Mouse (Mus musculus) heart, postnatal 4 days (tissue): Measurements from ENCODE around the gene Apba2. TPM values are rescaled to one million over a fixed set of nuclear protein-coding genes. Genes with fewer than 3 reads are reported as not detected.

Experiments used
- DNase-seq: peaks from one replicate; pipeline ENCODE4 v3.0.0; 2021
- total RNA-seq, 2 experiments: library from RNA; stranded (reverse); gene quantifications; 2 replicates each; pipeline ENCODE4 v1.2.3; 2021

The Apba2 gene
- total RNA-seq, 2 experiments from 2014 or later = 0.23 to 0.31 TPM

DNA sequence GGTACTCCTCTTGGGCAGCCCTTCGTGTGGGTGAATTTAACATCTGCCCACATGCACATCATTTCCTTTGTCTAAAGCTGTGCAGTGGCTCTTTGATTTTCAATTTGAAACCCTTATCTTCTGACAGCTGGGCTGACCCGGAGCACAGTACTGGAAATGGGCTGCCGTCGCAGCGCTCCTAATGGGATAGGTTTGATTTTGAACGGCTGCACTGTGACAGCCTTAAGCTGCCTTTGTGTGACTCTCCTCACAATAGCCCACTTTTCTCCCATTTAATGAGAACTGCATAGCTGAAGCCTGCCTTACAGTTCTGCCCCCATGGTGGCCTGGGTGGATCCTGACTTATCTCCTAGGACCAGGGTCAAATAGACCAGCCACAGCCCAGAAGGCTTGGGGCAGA lies 31.9 kb downstream of the Apba2 start:
- no peak for DNase-seq

DNA sequence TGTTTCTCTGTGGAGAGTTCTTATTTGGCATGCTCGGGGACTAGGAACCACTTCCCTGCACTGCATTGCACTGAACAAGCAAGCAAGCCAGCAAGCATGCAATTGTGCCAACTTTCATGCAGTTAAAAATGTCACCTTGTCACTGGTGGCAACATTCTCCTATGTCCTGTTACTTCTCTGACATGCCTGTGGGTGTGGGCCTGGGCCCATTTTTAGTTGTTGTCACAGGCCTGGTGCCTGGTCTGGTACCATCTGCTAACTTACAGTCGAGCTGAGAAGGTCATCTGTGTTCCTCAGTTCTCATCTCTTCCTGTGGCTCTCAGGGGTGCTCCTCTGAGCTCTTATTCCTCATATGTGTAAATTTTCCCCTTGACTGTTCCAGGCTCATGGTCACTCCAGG lies 33.8 kb downstream of the Apba2 start:
- no peak for DNase-seq

GRCm38 (mm10) chr7:64539450-64540148 lies 38.1 kb downstream of the Apba2 start:
- DNase-seq = no peak

DNA sequence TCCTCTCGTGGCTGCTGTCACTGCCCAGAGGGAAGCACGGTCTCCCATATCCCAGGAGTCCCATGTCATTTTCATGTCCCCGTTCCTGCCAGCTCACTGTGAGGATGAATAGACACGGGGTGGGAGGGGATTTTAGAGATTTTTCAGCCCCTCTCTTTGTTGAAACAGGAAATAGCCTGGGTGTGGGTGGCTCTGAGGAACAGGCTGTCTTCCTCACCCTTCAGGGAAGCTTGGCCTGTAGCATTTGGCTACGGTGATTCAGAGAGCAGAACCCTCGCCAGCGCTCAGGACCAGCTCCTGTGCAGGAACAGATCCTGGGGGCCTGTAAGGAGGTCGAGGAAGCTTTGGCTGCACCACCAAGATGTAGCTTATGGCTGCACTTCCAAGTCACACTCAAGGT lies 45.3 kb downstream of the Apba2 start:
- DNase-seq = no peak

DNA sequence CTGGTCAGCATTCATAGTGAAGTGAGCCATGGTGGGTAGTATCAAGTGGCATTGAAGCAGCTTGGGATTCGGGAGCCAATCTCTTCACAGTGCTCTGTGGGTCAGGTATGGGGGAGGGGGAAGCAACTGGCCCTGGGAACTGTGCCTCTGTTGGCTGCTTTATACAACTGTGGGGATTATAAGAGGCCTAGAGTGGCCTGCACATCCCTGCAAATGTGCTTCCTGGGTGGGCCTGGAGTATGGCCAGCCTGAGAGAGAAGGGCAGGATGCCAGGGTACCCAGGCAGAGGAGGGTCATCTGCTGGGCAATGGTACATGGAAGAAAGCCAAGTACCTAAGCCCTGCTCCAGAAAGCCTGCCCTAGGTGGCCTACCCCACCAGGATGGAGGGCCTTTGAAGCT lies 49.4 kb downstream of the Apba2 start:
- DNase-seq = no peak

DNA sequence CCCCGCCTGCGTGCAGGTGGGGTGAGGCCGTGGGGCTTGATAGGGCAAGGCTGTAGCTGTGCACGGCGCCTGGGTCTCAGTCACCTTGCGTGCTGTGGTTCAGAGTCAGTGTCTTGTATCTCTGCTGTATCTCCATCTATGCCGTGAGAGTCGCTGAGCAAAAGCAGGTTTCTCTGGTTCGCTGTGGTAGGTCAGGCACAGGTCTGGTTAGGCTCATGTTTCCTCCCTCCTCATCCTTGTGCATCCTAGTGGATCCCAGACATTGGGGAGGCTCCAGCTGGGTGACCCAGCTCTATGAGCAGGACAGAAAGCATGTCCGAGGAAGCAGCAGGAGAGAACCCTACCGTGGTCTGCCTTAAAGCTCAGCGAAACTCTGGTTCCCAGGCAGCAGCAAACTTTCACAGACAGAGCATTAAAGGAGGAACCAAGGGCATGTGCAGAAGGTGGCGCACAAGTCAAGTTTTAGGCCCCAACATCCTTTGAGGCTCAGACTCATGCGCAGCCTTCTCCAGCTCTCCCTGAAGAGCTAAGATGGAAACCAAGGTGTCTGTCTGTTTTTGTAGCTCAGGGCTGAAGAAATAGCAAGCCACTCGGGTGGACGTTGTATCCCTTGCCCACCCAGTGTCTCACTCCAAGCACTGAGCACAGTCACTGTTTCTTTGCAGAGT lies 51.2 kb downstream of the Apba2 start:
- DNase-seq = no peak

DNA sequence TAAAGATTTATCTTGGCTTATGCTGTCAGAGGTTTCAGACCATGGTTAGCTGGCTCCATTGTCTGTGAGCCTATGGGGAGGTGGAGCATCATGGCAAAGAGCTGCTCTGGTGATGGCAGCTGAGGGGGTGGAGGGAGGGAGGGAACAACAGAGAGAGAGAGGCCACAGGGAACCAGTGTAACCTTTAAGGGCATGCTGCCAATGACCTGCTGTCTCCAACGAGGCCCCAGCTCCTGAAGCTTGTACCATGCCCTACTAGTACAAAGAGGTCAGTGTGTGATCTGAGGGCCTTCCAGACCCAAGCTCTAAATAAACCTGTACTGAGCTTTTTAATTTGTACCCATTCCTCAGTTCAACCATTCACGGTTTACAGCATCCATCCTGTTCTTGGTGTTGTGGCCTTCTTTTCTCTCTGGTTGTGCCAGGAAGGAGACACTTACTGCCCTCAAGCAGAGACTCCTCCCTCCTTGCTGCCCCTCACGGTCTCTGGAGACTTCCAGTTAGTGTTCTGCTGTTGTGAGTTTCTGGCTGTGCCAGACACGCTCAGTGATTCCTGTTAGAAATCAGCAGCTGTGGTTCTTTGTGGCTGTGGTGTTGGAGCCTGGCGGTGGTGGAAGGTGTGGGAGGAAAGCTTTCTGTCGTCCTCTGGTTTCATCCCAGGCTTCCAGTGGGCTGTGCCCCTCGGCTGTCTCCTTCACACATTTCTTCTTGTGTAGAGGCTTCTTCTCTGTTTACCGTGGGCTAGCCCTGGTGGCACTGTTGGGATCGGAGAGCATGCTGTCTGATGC lies 60.4 kb downstream of the Apba2 start:
- DNase-seq = no peak

- no peak for DNase-seq
These were observed 63.5 kb downstream of the Apba2 start for GRCm38 (mm10) chr7:64564891-64565571.

GRCm38 (mm10) chr7:64566371-64567243 lies 65.1 kb downstream of the Apba2 start:
- no peak for DNase-seq

DNA sequence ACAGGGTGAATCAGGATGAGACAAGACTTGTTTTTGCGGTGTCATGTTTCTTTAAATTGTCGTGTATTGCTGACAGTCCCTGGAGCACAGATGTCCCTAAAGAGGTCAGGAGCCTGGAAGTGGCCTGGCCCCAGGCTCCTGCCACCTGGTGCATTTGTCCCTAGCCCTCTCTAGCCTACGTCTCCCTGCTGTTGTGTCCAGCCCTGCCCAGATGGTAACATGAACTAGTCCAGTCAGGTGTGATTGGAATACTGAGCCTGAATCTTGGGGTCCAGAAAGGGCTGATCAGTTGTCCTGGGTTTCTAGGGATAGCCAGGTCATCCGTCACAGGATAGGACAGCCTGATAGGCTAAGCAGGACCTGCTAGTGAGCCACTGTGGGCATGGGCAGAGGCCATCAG lies 67.2 kb downstream of the Apba2 start:
- no peak for DNase-seq

DNA sequence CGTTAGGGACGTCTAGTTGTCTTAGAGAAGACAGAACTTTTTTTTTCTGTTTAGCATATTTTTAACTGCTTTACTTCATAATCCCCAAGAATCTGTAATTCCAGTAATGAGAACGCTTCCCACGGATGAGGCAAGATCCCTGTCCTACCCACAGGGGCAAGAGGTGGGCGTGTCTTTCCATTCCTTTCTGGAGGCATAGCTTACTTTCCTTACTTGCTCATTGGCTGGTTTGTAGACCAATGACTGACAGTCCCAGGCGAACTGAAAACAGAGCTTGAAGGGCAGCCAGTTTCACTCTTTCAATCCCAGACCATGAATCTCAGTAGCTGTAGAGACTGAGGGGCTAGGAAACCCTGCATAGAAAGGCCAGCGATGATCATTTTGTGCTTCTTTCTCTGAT lies 68.2 kb downstream of the Apba2 start:
- no peak for DNase-seq

- no peak for DNase-seq
These were observed 69.4 kb downstream of the Apba2 start for GRCm38 (mm10) chr7:64570914-64571313.

- no peak for DNase-seq
These were observed 72.6 kb downstream of the Apba2 start for GRCm38 (mm10) chr7:64574144-64574543.

DNA sequence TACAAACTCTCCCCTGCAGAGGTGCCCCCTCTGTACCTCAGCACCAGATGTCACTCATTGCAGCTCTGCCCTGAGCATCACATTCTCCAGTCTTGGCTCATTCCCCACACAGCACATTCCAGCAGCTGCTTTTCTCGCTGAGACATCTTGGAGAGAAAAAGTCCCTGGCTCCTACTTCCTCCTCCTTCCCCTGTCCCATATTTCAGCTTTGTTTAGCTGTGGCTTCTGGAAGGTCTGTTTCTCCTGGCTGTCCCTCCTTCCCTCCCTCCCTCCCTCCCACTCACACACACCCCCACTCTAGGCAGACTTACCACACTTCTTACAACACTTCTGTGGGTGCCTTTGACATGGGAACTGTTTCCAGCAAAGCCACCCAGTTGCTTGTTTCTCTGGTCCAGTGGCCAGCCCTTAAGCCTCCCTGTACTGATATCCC lies 75.0 kb downstream of the Apba2 start:
- DNase-seq = no peak

- no peak for DNase-seq
These were observed 76.7 kb downstream of the Apba2 start for GRCm38 (mm10) chr7:64578176-64578575.

GRCm38 (mm10) chr7:64579887-64580286 lies 78.4 kb downstream of the Apba2 start:
- no peak for DNase-seq

- no peak for DNase-seq
These were observed 78.8 kb downstream of the Apba2 start for GRCm38 (mm10) chr7:64580293-64580692.

GRCm38 (mm10) chr7:64582358-64582757 lies 80.9 kb downstream of the Apba2 start:
- DNase-seq = no peak

GRCm38 (mm10) chr7:64583670-64584121 lies 82.2 kb downstream of the Apba2 start:
- no peak for DNase-seq

DNA sequence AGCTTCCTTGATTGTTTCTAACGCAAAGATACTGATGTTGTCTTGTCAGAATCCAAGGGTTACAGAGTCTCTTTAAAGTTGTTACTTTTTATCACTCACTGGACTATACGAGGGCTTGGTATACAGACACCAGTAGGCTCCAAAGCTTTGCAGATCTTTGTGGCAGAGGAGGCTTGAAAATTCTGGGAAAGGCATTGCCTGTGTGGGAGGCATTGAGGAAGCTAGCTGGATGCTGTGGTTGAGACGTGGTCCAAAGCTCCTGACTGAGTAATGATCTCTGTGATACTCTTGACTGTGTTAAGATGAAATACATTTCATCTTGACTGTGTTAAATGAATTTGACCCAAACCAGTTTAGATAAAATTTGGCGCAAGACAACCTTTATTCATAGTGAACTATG lies 84.6 kb downstream of the Apba2 start:
- no peak for DNase-seq

- DNase-seq = no peak
These were observed 85.1 kb downstream of the Apba2 start for GRCm38 (mm10) chr7:64586571-64586970.
